Mouse (Mus musculus): Measurements from ENCODE around the gene Spag7.

GRCm38 (mm10) chr11:70663957-70664356 lies 5.3 kb downstream of the Spag7 start:
- no peak for TF ChIP-seq HCFC1 (IDR thresholded peaks at IDR 0.05; ENCODE audit: borderline replicate concordance, insufficient read depth, low read length)
- TF ChIP-seq CHD2 (IDR thresholded peaks at IDR 0.05; ENCODE audit: low read depth, low read length): no peak
- no peak for TF ChIP-seq ZC3H11A (IDR thresholded peaks at IDR 0.05; ENCODE audit: borderline replicate concordance, low read depth, low read length)
